ENCODE assay signal across 8 mouse cellular contexts in the genomic region with DNA sequence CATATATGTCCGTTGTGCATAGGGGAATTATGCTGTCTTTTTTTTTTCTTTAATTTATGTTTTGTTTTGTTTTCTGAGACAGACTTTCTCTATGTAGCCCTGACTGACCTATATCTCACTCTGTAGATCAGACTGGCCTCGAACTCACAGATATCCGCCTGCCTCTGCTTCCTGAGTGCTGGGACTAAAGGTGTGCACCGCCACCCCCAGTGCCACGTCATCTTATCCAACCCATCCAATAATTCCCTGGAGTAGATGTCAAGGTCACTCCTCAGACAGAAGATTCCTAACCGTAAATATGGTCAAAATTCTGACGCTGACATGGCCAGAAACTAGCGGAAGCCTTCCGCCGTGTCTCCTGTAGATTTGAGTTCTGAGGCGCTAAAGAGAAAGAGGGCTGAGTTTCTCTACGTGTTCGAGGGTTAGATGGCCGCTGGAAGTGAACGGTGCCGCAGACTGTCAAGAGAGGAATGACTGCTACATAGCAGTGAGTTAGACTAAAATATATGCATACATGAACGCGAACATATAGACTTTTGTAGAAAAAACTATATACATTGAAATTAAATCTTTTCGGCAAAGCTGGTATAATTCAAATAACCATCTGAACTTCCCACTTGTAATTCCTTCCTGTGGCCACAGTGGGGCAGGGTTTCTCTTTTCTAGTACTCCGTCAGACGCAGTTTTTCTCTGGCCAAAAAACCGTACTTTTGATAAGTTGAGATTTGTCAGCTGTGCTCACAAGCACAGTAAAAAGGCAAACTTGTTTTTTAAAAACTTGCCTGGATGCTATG. TPM values are rescaled to one million over a fixed set of nuclear protein-coding genes. Genes with fewer than 3 reads are reported as not detected.
DNase-seq lines count a peak whose midpoint lies in the region; ATAC-seq and TF ChIP-seq lines count a peak whose summit lies in the region.

No protein-coding gene starts in this region.

- no peaks in the 10 kb centered on the region for H3K27me3 ChIP-seq in embryonic facial prominence, embryonic 11.5 days (ENCODE audit: control insufficient read depth, insufficient read depth, low read length)
- H3K27me3 ChIP-seq in heart, embryonic 14.5 days (ENCODE audit: control insufficient read depth, insufficient read depth, low read length): no peaks in the 10 kb centered on the region
- H3K27me3 ChIP-seq in kidney, postnatal 0 days (ENCODE audit: insufficient read depth, low read length): no peaks in the 10 kb centered on the region
- peaks cover 8% of the 10 kb centered on the region; the same call in 1 of the 2 replicates for H3K27me3 ChIP-seq in liver, embryonic 12.5 days (replicated peaks)
- H3K27me3 ChIP-seq in stomach, embryonic 16.5 days (ENCODE audit: control insufficient read depth, insufficient read depth, low read length): no peaks in the 10 kb centered on the region

- peak overlapping the region; percentile 24; the same call in 1 of the 2 replicates for H3K4me3 ChIP-seq in embryonic facial prominence, embryonic 11.5 days (ENCODE audit: low read depth, low read length)
- peak overlapping the region; percentile 33 to 39 for H3K4me3 ChIP-seq in heart, embryonic 14.5 days (ENCODE audit: control insufficient read depth in 1 of 2, insufficient read depth in 1 of 2, low read depth in 1 of 2, low read length in 2 of 2)
- H3K4me3 ChIP-seq in kidney, postnatal 0 days (replicated peaks; ENCODE audit: low read depth, low read length): peak overlapping the region; percentile 27
- peak overlapping the region; percentile 54 for H3K4me3 ChIP-seq in liver, embryonic 12.5 days
- peak overlapping the region; percentile 46 for H3K4me3 ChIP-seq in stomach, embryonic 16.5 days (replicated peaks; ENCODE audit: low read length)

- H3K36me3 ChIP-seq in embryonic facial prominence, embryonic 11.5 days (replicated peaks; ENCODE audit: control insufficient read depth, insufficient read depth, low read depth, low read length): no peaks in the 10 kb centered on the region
- no peaks in the 10 kb centered on the region for H3K36me3 ChIP-seq in heart, embryonic 14.5 days (ENCODE audit: control insufficient read depth, insufficient read depth, low read length)
- no peaks in the 10 kb centered on the region for H3K36me3 ChIP-seq in kidney, postnatal 0 days (ENCODE audit: insufficient read depth, low read length)
- no peaks in the 10 kb centered on the region for H3K36me3 ChIP-seq in liver, embryonic 12.5 days
- no peaks in the 10 kb centered on the region for H3K36me3 ChIP-seq in stomach, embryonic 16.5 days (ENCODE audit: control insufficient read depth, insufficient read depth, low read length)

- no peak for ATAC-seq in embryonic facial prominence, embryonic 11.5 days (replicated peaks; ENCODE audit: insufficient number of reproducible peaks, low FRiP score, low TSS enrichment, low read depth)
- ATAC-seq in heart, embryonic 14.5 days (ENCODE audit: insufficient number of reproducible peaks, insufficient read depth, low FRiP score, low read depth): no peak
- ATAC-seq in kidney, postnatal 0 days (replicated peaks; ENCODE audit: low FRiP score, low read depth): no peak
- peak; percentile 45; the same call in 1 of the 2 replicates for ATAC-seq in liver, embryonic 12.5 days
- no peak; the same call in 1 of the 2 replicates for ATAC-seq in stomach, embryonic 16.5 days (ENCODE audit: insufficient read depth, low FRiP score)

- DNase-seq in CD4-positive, CD25-positive, alpha-beta regulatory T cell, adult 2 months (ENCODE audit: low read depth, low spot score): peak; percentile 86
- peak; percentile 81 for DNase-seq in adrenal gland, postnatal 14 days
- DNase-seq in embryonic facial prominence, embryonic 11.5 days (ENCODE audit: low spot score): peak; percentile 89
- DNase-seq in kidney, postnatal 0 days (ENCODE audit: low spot score): peak; percentile 94
- peak; percentile 88 for DNase-seq in naive thymus-derived CD4-positive, alpha-beta T cell, adult 2 months (ENCODE audit: low read depth)

- peak overlapping the region; percentile 43 for H3K4me2 ChIP-seq in embryonic facial prominence, embryonic 11.5 days (ENCODE audit: low read depth, low read length)
- peak overlapping the region; percentile 63 for H3K4me2 ChIP-seq in heart, embryonic 14.5 days (ENCODE audit: low read length)
- peak overlapping the region; percentile 52 for H3K4me2 ChIP-seq in kidney, postnatal 0 days (ENCODE audit: low read length)
- peak overlapping the region; percentile 70 for H3K4me2 ChIP-seq in liver, embryonic 12.5 days
- H3K4me2 ChIP-seq in stomach, embryonic 16.5 days (ENCODE audit: low read depth, low read length): peak overlapping the region; percentile 55

- H3K9me3 ChIP-seq in embryonic facial prominence, embryonic 11.5 days (replicated peaks; ENCODE audit: control insufficient read depth, low read length): no peaks in the 10 kb centered on the region
- H3K9me3 ChIP-seq in heart, embryonic 14.5 days (ENCODE audit: control insufficient read depth, low read length): no peaks in the 10 kb centered on the region
- no peaks in the 10 kb centered on the region for H3K9me3 ChIP-seq in kidney, postnatal 0 days (replicated peaks; ENCODE audit: low read length)
- no peaks in the 10 kb centered on the region for H3K9me3 ChIP-seq in liver, embryonic 12.5 days (replicated peaks)
- H3K9me3 ChIP-seq in stomach, embryonic 16.5 days (replicated peaks; ENCODE audit: control insufficient read depth, low read length): no peaks in the 10 kb centered on the region

- H3K9ac ChIP-seq in embryonic facial prominence, embryonic 11.5 days (replicated peaks; ENCODE audit: low read length): peak overlapping the region; percentile 25; the same call in 1 of the 2 replicates
- peak overlapping the region; percentile 51; the same call in 1 of the 2 replicates for H3K9ac ChIP-seq in heart, embryonic 14.5 days (ENCODE audit: low read length)
- no peak overlapping the region for H3K9ac ChIP-seq in kidney, postnatal 0 days (ENCODE audit: low read depth, low read length)
- H3K9ac ChIP-seq in liver, embryonic 12.5 days: peak overlapping the region; percentile 60
- H3K9ac ChIP-seq in stomach, embryonic 16.5 days (ENCODE audit: low read length): peak overlapping the region; percentile 61

- no peaks in the 10 kb centered on the region for H3K4me1 ChIP-seq in embryonic facial prominence, embryonic 11.5 days (ENCODE audit: control insufficient read depth, insufficient read depth, low read length)
- peaks cover 0 to under 1% of the 10 kb centered on the region in 2 experiments; a peak in 2 of 4 replicates for H3K4me1 ChIP-seq in heart, embryonic 14.5 days (ENCODE audit: control insufficient read depth in 2 of 2, insufficient read depth in 2 of 2, low read length in 2 of 2)
- H3K4me1 ChIP-seq in kidney, postnatal 0 days (replicated peaks; ENCODE audit: insufficient read depth, low read length): no peaks in the 10 kb centered on the region
- peaks cover 8% of the 10 kb centered on the region for H3K4me1 ChIP-seq in liver, embryonic 12.5 days
- H3K4me1 ChIP-seq in stomach, embryonic 16.5 days (ENCODE audit: control insufficient read depth, insufficient read depth, low read length): peaks cover 2% of the 10 kb centered on the region; the same call in 1 of the 2 replicates

- H3K27ac ChIP-seq in embryonic facial prominence, embryonic 11.5 days (replicated peaks; ENCODE audit: low read depth, low read length): no peak overlapping the region
- H3K27ac ChIP-seq in heart, embryonic 14.5 days (replicated peaks in 1 of 2; ENCODE audit: control insufficient read depth in 1 of 2, insufficient read depth in 1 of 2, low read depth in 2 of 2, low read length in 2 of 2): no peak overlapping the region
- H3K27ac ChIP-seq in kidney, postnatal 0 days: no peak overlapping the region
- 0 out of 2 replicates have a peak overlapping the region, but pooled peaks have one; percentile 54 for H3K27ac ChIP-seq in liver, embryonic 12.5 days
- peak overlapping the region; percentile 12; the same call in 1 of the 2 replicates for H3K27ac ChIP-seq in stomach, embryonic 16.5 days (ENCODE audit: low read length)

- TF ChIP-seq CTCF in kidney, postnatal 0 days (IDR thresholded peaks at IDR 0.05; ENCODE audit: low read depth): peak; percentile 82

- WGBS in embryonic facial prominence, embryonic 11.5 days: 22% methylated on average over 22 of the region's 22 CpGs
- WGBS in heart, embryonic 14.5 days: 10% methylated on average over 22 of the region's 22 CpGs
- 11% methylated on average over 22 of the region's 22 CpGs for WGBS in kidney, postnatal 0 days
- 10% methylated on average over 22 of the region's 22 CpGs for WGBS in liver, embryonic 12.5 days (ENCODE audit: insufficient replicate concordance)
- 11% methylated on average over 22 of the region's 22 CpGs for WGBS in stomach, embryonic 16.5 days

RNA-seq across cellular contexts. Expression of a gene that starts 5.7 kb away (rescaled TPM):
- 94.0 and 97.0 TPM in 2 replicates for total RNA-seq in adrenal gland, postnatal 14 days (2021)
- 385 and 403 TPM in 2 replicates for polyA plus RNA-seq in embryonic facial prominence, embryonic 11.5 days (2014; fragmentation: Nextera tagmentation; extraction: Ambion mirVana)
- polyA plus RNA-seq in heart, embryonic 14.5 days (2014; fragmentation: Nextera tagmentation; extraction: Ambion mirVana): 240 and 244 TPM in 2 replicates
- 359 and 361 TPM in 2 replicates for polyA plus RNA-seq in kidney, postnatal 0 days (2015; fragmentation: Nextera tagmentation; extraction: Ambion mirVana)
- 215 and 221 TPM in 2 replicates for polyA plus RNA-seq in liver, embryonic 12.5 days (2016; fragmentation: Nextera tagmentation; extraction: Ambion mirVana)
- 396 and 400 TPM in 2 replicates for polyA plus RNA-seq in stomach, embryonic 16.5 days (2015; fragmentation: Nextera tagmentation; extraction: Ambion mirVana)

RNA-seq across cellular contexts. Expression of a gene that starts 15.2 kb away (rescaled TPM):
- total RNA-seq in adrenal gland, postnatal 14 days (2021): 654 and 801 TPM in 2 replicates
- polyA plus RNA-seq in embryonic facial prominence, embryonic 11.5 days (2014; fragmentation: Nextera tagmentation; extraction: Ambion mirVana): 760 and 837 TPM in 2 replicates
- polyA plus RNA-seq in heart, embryonic 14.5 days (2014; fragmentation: Nextera tagmentation; extraction: Ambion mirVana): 621 and 704 TPM in 2 replicates
- 914 and 1,078 TPM in 2 replicates for polyA plus RNA-seq in kidney, postnatal 0 days (2015; fragmentation: Nextera tagmentation; extraction: Ambion mirVana)
- 756 and 816 TPM in 2 replicates for polyA plus RNA-seq in liver, embryonic 12.5 days (2016; fragmentation: Nextera tagmentation; extraction: Ambion mirVana)
- polyA plus RNA-seq in stomach, embryonic 16.5 days (2015; fragmentation: Nextera tagmentation; extraction: Ambion mirVana): 698 and 808 TPM in 2 replicates

Comparison
In these comparisons a context has a peak if more than half of its experiments do, and no peak if none do; other contexts are left out.
1. H3K27ac ChIP-seq: peak in liver, embryonic 12.5 days (single experiment) and stomach, embryonic 16.5 days (single experiment); none in embryonic facial prominence, embryonic 11.5 days (single experiment), heart, embryonic 14.5 days (0 of 2) and kidney, postnatal 0 days (single experiment).
2. Peak in every context shown above with its lines, with median percentiles within 50 percentile points of each other: DNase-seq, H3K4me2 ChIP-seq and H3K4me3 ChIP-seq.